Mouse (Mus musculus): ENCODE measurements around the gene Pear1. TPM values are rescaled to one million over a fixed set of nuclear protein-coding genes. Genes with fewer than 3 reads are reported as not detected.

The Pear1 gene
- total and polyA plus RNA-seq, 3 experiments: 0.20 to 1.2 (median 0.46) TPM

- Histone ChIP-seq H3K4me3 (replicated peaks in 1 of 3; ENCODE audit: low read depth in 2 of 3, low read length in 2 of 3, poor library complexity in 1 of 3) (no peak overlapping the region), H3K79me2 (replicated peaks; ENCODE audit: control insufficient read depth, extremely low read depth, insufficient read depth, poor library complexity, severe bottlenecking) (no peaks in the 10 kb centered on the region), H3K36me3 (replicated peaks in 1 of 2; ENCODE audit: control insufficient read depth in 1 of 2, insufficient read depth in 1 of 2, low read length in 1 of 2) (no peaks in the 10 kb centered on the region), H3K4me2 (ENCODE audit: insufficient read depth, low read depth, poor library complexity, severe bottlenecking) (no peak overlapping the region), H3K27me3 (replicated peaks) (peaks cover 94% of the 10 kb centered on the region), H3K27ac (ENCODE audit: insufficient read depth, low read depth) (no peak overlapping the region), H3K9me3 (replicated peaks; ENCODE audit: low read length) (no peaks in the 10 kb centered on the region), H3K4me1 (ENCODE audit: control insufficient read depth in 1 of 2, insufficient read depth in 2 of 2) (peaks cover 5 to 6% of the 10 kb centered on the region in 2 experiments), H3K9ac (ENCODE audit: insufficient read depth, low read depth) (no peak overlapping the region)
- in situ Hi-C loops (cut with MboI; ENCODE audit: low pct_ligation_motif_present, low pct_unique_long_range_greater_than_20kb, low sequenced_read_pairs): no loop called here
- TF ChIP-seq MAFK (IDR thresholded peaks at IDR 0.05; ENCODE audit: insufficient replicate concordance, low read length): no peak
- no peak for TF ChIP-seq TBP (conservative IDR thresholded peaks at IDR 0.05; ENCODE audit: low read depth, low read length)
- TF ChIP-seq SIN3A (IDR thresholded peaks at IDR 0.05; ENCODE audit: low read length): no peak
- no peak for TF ChIP-seq TCF12 (IDR thresholded peaks at IDR 0.05; ENCODE audit: low read depth, low read length)
- TF ChIP-seq MEF2A (IDR thresholded peaks at IDR 0.05; ENCODE audit: borderline replicate concordance, low read depth, low read length): no peak
- no peak for TF ChIP-seq HCFC1 (IDR thresholded peaks at IDR 0.05; ENCODE audit: low read depth, low read length)
- no peak for TF ChIP-seq ELF1 (IDR thresholded peaks at IDR 0.05; ENCODE audit: low read depth, low read length)
- TF ChIP-seq POLR2A (IDR thresholded peaks at IDR 0.05; ENCODE audit: low read depth, low read length): no peak
- TF ChIP-seq GABPA (IDR thresholded peaks at IDR 0.05; ENCODE audit: insufficient replicate concordance, low read depth, low read length): no peak
- TF ChIP-seq E2F4 (IDR thresholded peaks at IDR 0.05; ENCODE audit: insufficient replicate concordance, low read depth, low read length): no peak
- no peak for TF ChIP-seq BHLHE40 (IDR thresholded peaks at IDR 0.05; ENCODE audit: low read depth, low read length)
- TF ChIP-seq JUND (conservative IDR thresholded peaks at IDR 0.05; ENCODE audit: low read depth, low read length): no peak
- TF ChIP-seq ZC3H11A (IDR thresholded peaks at IDR 0.05; ENCODE audit: low read depth, low read length): no peak
- no peak for TF ChIP-seq UBTF (IDR thresholded peaks at IDR 0.05; ENCODE audit: low read depth, low read length)
- no peak for TF ChIP-seq MXI1 (IDR thresholded peaks at IDR 0.05; ENCODE audit: low read depth, low read length)
- TF ChIP-seq MAX (IDR thresholded peaks at IDR 0.05; ENCODE audit: low read length): no peak
- DNase-seq (ENCODE audit: extremely low read depth): no peak
- dilution Hi-C loops (cut with MboI; ENCODE audit: extremely low pct_ligation_motif_present, extremely low pct_unique_long_range_greater_than_20kb, low sequenced_read_pairs): no loop called here
Measured at GRCm38 (mm10) chr3:87812413-87812812, 11.7 kb downstream of the Pear1 start.

- no peaks in the 10 kb centered on the region for H3K9me3 ChIP-seq (replicated peaks; ENCODE audit: low read length)
- no peak overlapping the region for H3K9ac ChIP-seq (ENCODE audit: insufficient read depth, low read depth)
- in situ Hi-C loops (cut with MboI; ENCODE audit: low pct_ligation_motif_present, low pct_unique_long_range_greater_than_20kb, low sequenced_read_pairs): no loop called here
- dilution Hi-C loops (cut with MboI; ENCODE audit: extremely low pct_ligation_motif_present, extremely low pct_unique_long_range_greater_than_20kb, low sequenced_read_pairs): no loop called here
- H3K79me2 ChIP-seq (replicated peaks; ENCODE audit: control insufficient read depth, extremely low read depth, insufficient read depth, poor library complexity, severe bottlenecking): no peaks in the 10 kb centered on the region
- H3K4me2 ChIP-seq (ENCODE audit: insufficient read depth, low read depth, poor library complexity, severe bottlenecking): no peak overlapping the region
- no peaks in the 10 kb centered on the region for H3K36me3 ChIP-seq (replicated peaks in 1 of 2; ENCODE audit: control insufficient read depth in 1 of 2, insufficient read depth in 1 of 2, low read length in 1 of 2)
- H3K4me1 ChIP-seq (ENCODE audit: control insufficient read depth in 1 of 2, insufficient read depth in 2 of 2): peaks cover 2 to 3% of the 10 kb centered on the region in 2 experiments
- H3K27ac ChIP-seq (ENCODE audit: insufficient read depth, low read depth): no peak overlapping the region
- DNase-seq (ENCODE audit: extremely low read depth): no peak
- peaks cover 94% of the 10 kb centered on the region for H3K27me3 ChIP-seq (replicated peaks)
- no peak for TF ChIP-seq IRF4 (IDR thresholded peaks at IDR 0.05; ENCODE audit: low read depth, low read length)
- no peak for TF ChIP-seq JUND (conservative IDR thresholded peaks at IDR 0.05; ENCODE audit: low read depth, low read length)
- TF ChIP-seq MAX (IDR thresholded peaks at IDR 0.05; ENCODE audit: low read length): no peak
- TF ChIP-seq USF1 (IDR thresholded peaks at IDR 0.05; ENCODE audit: low read depth, low read length): no peak
- no peak for TF ChIP-seq CHD1 (IDR thresholded peaks at IDR 0.05; ENCODE audit: low read depth, low read length)
- TF ChIP-seq TBP (conservative IDR thresholded peaks at IDR 0.05; ENCODE audit: low read depth, low read length): no peak
- TF ChIP-seq USF2 (conservative IDR thresholded peaks at IDR 0.05; ENCODE audit: low read depth, low read length): no peak
- TF ChIP-seq KAT2A (IDR thresholded peaks at IDR 0.05; ENCODE audit: insufficient replicate concordance, low read length): no peak
- no peak for TF ChIP-seq SMC3 (IDR thresholded peaks at IDR 0.05; ENCODE audit: low read depth, low read length)
- H3K4me3 ChIP-seq (replicated peaks in 1 of 3; ENCODE audit: low read depth in 2 of 3, low read length in 2 of 3, poor library complexity in 1 of 3): no peak overlapping the region
Measured at GRCm38 (mm10) chr3:87811297-87811696, 12.8 kb downstream of the Pear1 start.

Measured in CH12.LX (cell line).